Mouse (Mus musculus) T-cell, adult 2 months (primary cell): ENCODE measurements around the gene Chpt1.
"Not testable (repeated sequence)": the region's sequence is repeated elsewhere in the genome, so short reads cannot be mapped to it uniquely, and the experiment has no call there.

ENCODE experiments used
- DNase-seq: peaks from one replicate; pipeline ENCODE4 v3.0.0; 2022; ENCODE audit warnings: low spot score

The Chpt1 gene

DNA sequence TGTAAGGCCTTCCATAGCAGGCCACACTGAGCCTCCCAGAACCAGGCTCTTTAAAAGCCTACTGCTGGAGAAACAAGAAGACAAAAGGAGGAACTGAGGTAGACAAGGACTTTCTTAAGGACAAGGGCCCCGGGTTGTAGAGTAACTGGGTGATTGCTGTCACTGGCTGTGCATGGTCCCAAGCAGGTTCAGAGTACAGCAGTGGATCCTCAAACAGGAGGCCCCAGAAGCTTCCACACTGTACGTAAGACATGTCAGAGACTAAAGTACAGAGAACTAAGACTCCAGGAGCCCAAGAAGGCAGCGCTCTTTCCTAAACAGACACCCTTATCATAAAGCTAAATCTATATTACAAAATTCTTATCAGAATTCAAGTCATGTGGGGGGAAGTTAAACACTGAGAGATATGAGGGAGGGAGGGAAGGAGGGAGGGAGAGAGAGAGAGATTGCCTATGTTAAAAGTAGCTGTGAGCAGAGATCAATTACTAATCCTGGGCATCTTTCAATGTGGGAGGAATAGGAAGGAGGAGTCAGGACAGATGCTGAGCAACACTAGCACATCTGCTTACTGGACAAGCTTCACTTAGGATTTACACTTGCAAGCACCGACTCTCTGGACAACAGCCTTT, 8.8 kb downstream of the Chpt1 start:
- no peak for DNase-seq

GRCm38 (mm10) chr10:88492658-88493057, 11.2 kb downstream of the Chpt1 start:
- no peak for DNase-seq

DNA sequence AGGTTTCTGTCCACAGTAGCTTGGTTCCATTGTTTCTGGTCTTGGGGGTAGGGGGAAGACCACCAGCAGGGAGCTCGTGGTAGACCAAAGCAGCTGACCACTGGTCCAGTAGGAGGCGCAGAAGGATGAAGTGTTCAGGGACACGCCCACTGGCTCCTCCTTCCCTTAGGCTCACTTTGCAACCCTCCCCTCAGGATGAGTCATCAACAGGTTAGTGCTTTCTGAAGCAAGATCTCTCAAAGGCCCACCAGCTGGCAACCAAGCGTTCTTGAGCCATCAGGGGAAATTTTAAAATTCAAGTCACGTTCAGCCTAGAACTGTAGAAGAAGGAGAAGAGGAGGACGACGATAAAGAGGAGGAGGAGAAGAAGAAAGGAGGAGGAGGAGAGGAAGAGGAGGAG, 12.2 kb downstream of the Chpt1 start:
- DNase-seq: no peak

- DNase-seq: no peak
These were observed 15.2 kb downstream of the Chpt1 start for GRCm38 (mm10) chr10:88488629-88489028.

- DNase-seq: not testable (repeated sequence)
These were observed 21.0 kb downstream of the Chpt1 start for GRCm38 (mm10) chr10:88482866-88483265.

DNA sequence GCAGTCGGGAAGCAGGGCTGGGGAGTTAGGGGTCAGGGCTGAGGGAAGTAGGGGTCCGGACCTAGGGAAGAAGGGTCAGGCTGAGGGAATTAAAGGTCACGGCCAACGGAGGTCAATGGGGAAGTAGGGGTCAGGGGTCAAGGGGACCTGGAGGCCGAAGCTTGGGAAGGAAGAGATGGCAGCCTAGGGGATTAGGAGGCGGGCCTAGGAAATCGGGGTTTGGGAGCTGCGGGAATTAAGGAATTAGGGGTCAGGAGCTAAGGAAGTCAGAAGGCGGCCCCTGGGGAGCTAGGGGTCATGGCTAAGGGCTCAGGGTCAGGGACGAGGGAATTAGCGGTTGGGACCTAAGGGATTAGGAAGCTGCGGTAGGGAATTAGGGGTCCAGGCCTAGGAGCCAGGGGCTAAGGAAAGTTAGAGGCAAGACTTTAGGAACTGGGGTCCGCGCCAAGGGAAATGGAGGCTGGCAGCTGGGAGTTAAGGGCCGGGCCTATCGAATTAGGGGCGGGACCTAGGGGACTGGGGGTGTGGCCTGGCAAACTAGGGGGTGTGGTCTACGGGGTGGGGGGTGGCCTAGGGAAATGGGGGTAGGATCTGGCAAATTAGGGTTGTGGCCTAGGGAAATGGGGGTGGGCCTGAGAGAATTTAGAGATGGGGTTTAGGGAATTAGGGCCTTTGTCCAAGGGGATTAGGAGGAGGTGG, 43.6 kb downstream of the Chpt1 start:
- DNase-seq: no peak

DNA sequence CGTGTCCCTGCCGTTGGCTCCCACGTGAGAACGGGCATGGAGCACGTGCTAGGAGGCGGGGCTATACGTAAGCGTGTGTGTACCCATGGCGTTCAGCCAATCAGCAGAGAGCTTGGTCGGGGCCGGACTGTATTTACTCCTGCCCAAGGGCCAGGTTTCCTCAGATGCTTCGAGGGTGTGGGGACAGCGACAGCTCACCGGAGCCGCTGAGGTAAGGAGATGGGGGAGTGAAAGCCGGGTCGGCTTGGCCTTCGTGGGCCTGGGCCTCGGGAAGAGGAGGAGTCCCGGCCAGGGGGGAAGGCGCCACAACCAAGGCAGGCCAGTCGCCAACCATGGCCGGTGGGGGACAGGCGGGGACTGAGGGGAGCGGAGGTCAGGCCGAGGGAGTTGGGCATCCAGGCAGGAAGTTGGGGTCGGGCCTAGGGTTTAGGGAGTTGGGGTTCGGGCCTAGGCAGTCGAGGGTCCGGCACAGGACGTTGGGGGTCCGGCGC, 44.3 kb downstream of the Chpt1 start, which contains the start of gene Sycp3:
Sycp3 (plus strand) TSS at position 68 of the 491 bp plus-strand sequence.
- no peak for DNase-seq

DNA sequence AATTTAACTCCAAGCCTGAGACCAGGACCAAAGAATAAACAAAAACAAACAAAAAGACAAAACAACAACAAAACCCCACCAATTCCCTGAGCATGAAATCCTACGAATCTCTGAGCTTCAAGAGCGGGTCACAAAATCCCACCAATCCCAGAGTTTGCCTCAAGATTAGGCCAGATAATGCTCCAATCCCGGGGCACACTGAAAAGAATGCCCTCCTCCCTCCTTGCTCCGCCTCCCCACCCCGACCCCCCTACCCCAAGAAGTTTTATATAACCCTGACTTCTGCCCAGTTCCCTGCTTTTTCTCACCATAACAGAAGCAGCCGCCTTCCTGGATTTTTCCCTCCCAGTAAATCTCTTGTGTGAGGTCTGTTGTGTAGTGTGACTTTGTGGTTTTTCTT, 46.1 kb downstream of the Chpt1 start:
- no peak for DNase-seq

- DNase-seq: no peak
These were observed 51.9 kb downstream of the Chpt1 start for GRCm38 (mm10) chr10:88451990-88452389.

GRCm38 (mm10) chr10:88451221-88451620, 52.7 kb downstream of the Chpt1 start:
- DNase-seq: no peak

- DNase-seq: no peak
These were observed 62.6 kb downstream of the Chpt1 start for GRCm38 (mm10) chr10:88441224-88441623.

- DNase-seq: peak; percentile 59
These were observed 75.9 kb downstream of the Chpt1 start for GRCm38 (mm10) chr10:88427998-88428397.

DNA sequence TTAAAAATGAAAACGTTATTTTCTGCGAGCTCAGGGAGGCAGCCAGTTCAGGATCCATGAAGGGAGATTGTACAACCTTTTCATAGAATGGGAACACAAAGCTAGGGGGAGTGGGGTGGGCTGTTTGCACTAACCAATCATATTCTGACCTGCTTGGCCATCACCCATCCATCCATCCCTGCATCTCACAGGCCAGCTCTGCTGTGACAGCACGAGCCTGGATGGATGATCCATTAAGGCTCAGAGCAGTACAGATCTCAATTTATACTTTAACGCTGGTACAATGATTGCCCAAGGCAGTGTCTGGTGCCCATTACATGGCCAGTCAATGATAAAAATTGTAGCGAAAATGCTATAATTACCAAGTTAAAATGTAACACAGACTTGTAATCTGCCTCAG, 77.0 kb downstream of the Chpt1 start:
- no peak for DNase-seq

- DNase-seq: peak; percentile 53
These were observed 77.6 kb downstream of the Chpt1 start for GRCm38 (mm10) chr10:88426158-88426816.

- no peak for DNase-seq
These were observed 83.0 kb downstream of the Chpt1 start for GRCm38 (mm10) chr10:88420655-88421435.

DNA sequence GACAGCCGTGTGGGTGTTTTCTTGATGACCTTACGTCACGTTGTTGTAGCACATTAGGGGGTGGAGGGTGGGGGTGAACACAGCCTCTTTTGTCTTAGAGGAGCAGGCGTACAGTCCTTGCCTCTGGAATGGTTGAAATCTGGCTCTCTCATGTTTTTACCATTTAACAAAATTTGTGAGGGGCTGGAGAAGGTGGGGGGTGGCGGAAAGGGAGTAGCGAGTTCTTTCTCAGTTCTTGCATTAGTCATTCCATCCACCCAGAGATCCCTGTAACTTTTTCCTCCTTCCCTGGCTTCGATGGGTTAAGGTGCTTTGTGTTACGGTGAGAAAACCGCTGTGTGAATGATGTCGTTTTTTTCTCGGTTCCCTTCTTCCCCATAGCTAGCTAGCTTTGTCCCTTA, 83.7 kb downstream of the Chpt1 start:
- DNase-seq: no peak

GRCm38 (mm10) chr10:88417686-88418085, 86.2 kb downstream of the Chpt1 start:
- DNase-seq: no peak

GRCm38 (mm10) chr10:88412290-88412995, 91.4 kb downstream of the Chpt1 start:
- DNase-seq: no peak

GRCm38 (mm10) chr10:88409751-88410150, 94.1 kb downstream of the Chpt1 start:
- no peak for DNase-seq

GRCm38 (mm10) chr10:88407875-88408631, 95.8 kb downstream of the Chpt1 start:
- DNase-seq: no peak

- peak; percentile 37 for DNase-seq
These were observed 98.1 kb downstream of the Chpt1 start for GRCm38 (mm10) chr10:88405812-88406211.
